ENCODE assay signal across 26 mouse cellular contexts in genomic region chr12:82479393-82479792, GRCm38 (mm10).
DNase-seq lines count a peak whose midpoint lies in the region; ATAC-seq and TF ChIP-seq lines count a peak whose summit lies in the region.
"Had no signal": no experiment of that assay in that cellular context is flagged by ENCODE, and none has a peak within 500 bp of the region (broad histone marks: within the 10 kb centered on the region; RNA-seq: fewer than 3 reads in every experiment).

No protein-coding gene starts in this region.

- no peak for TF ChIP-seq CTCF in heart, adult 2 months (IDR thresholded peaks at IDR 0.05)

- no peak overlapping the region for H3K4me2 ChIP-seq in heart, embryonic 15.5 days
- H3K4me2 ChIP-seq: embryonic facial prominence, embryonic 12.5 days; hindbrain, embryonic 14.5 days; limb, embryonic 13.5 days; liver, embryonic 12.5 days; neural tube, embryonic 12.5 days had no signal

- H3K36me3 ChIP-seq in heart, embryonic 15.5 days = no peaks in the 10 kb centered on the region
- H3K36me3 ChIP-seq in heart, adult 2 months (ENCODE audit: control insufficient read depth, insufficient read depth, low read length) = no peaks in the 10 kb centered on the region
- H3K36me3 ChIP-seq: embryonic facial prominence, embryonic 12.5 days; G1E; limb, embryonic 13.5 days; liver, embryonic 12.5 days; midbrain, embryonic 12.5 days; neural tube, embryonic 12.5 days had no signal

- H3K79me2 ChIP-seq in heart, adult 2 months (replicated peaks; ENCODE audit: control insufficient read depth, insufficient read depth, low read length) = no peaks in the 10 kb centered on the region

- H3K9me3 ChIP-seq in heart, embryonic 15.5 days (replicated peaks) = no peaks in the 10 kb centered on the region
- H3K9me3 ChIP-seq: embryonic facial prominence, embryonic 12.5 days; liver, embryonic 12.5 days; midbrain, embryonic 12.5 days; neural tube, embryonic 12.5 days had no signal

- 45% methylated on average over 3 of the region's 3 CpGs for WGBS in heart, embryonic 15.5 days
- 54% methylated on average over 3 of the region's 3 CpGs for WGBS in heart, adult 2 months

- no peaks in the 10 kb centered on the region for H3K27me3 ChIP-seq in heart, embryonic 15.5 days
- no peaks in the 10 kb centered on the region for H3K27me3 ChIP-seq in heart, adult 2 months (ENCODE audit: control insufficient read depth, insufficient read depth, low read length)
- H3K27me3 ChIP-seq: embryonic facial prominence, embryonic 12.5 days had no signal

- intact Hi-C loops in heart, adult 2 months (cut with DNase I) = no loop called here

- peak; percentile 73; the same call in 1 of the 2 replicates for ATAC-seq in heart, embryonic 15.5 days (replicated peaks; ENCODE audit: insufficient number of reproducible peaks, insufficient read depth, low FRiP score, low read depth)
- ATAC-seq: intestine, embryonic 16.5 days; liver, embryonic 12.5 days had no signal

- H3K4me1 ChIP-seq in heart, embryonic 15.5 days (replicated peaks) = peaks cover 22% of the 10 kb centered on the region
- H3K4me1 ChIP-seq in heart, adult 2 months (ENCODE audit: control insufficient read depth, insufficient read depth, low read length) = no peaks in the 10 kb centered on the region

- peak overlapping the region; percentile 52; the same call in 1 of the 2 replicates for H3K27ac ChIP-seq in heart, embryonic 15.5 days
- no peak overlapping the region for H3K27ac ChIP-seq in heart, adult 2 months
- H3K27ac ChIP-seq: embryonic facial prominence, embryonic 12.5 days; gastrocnemius, adult 2 months; hindbrain, embryonic 14.5 days; limb, embryonic 13.5 days; liver, embryonic 12.5 days; midbrain, embryonic 12.5 days; neural tube, embryonic 12.5 days had no signal

- H3K4me3 ChIP-seq in heart, embryonic 15.5 days = no peak overlapping the region
- H3K4me3 ChIP-seq in heart, adult 2 months = no peak overlapping the region
- H3K4me3 ChIP-seq: embryonic facial prominence, embryonic 12.5 days; gastrocnemius, adult 2 months; limb, embryonic 13.5 days; liver, embryonic 12.5 days; midbrain, embryonic 12.5 days; neural tube, embryonic 12.5 days had no signal

- H3K9ac ChIP-seq in heart, embryonic 15.5 days = no peak overlapping the region
- H3K9ac ChIP-seq in heart, adult 2 months (ENCODE audit: low read depth, low read length) = no peak overlapping the region
- H3K9ac ChIP-seq: embryonic facial prominence, embryonic 12.5 days; hindbrain, embryonic 14.5 days; limb, embryonic 13.5 days; liver, embryonic 12.5 days; midbrain, embryonic 12.5 days; neural tube, embryonic 12.5 days had no signal

- no peak for TF ChIP-seq POLR2A in heart, adult 2 months (IDR thresholded peaks at IDR 0.05; ENCODE audit: insufficient read depth, low read depth, low read length)

- no peak for TF ChIP-seq EP300 in heart, adult 2 months (IDR thresholded peaks at IDR 0.05; ENCODE audit: insufficient read depth, low read depth, low read length)

- DNase-seq in heart, adult 11 months = peak; percentile 18
- DNase-seq in heart, adult 18-20 months = no peak
- DNase-seq in heart, adult 2 months = no peak
- DNase-seq in ES-CJ7 (ENCODE audit: low read depth, low spot score) (peak; percentile 30), ZHBTc4 (ENCODE audit: low read depth, low spot score) (peak; percentile 35)
- DNase-seq in cerebellum, adult 18-20 months = no peak
- DNase-seq in right cerebral cortex, adult 18-20 months = no peak
- DNase-seq: adrenal gland, postnatal 25 days; cerebellum, adult 11 months; cerebellum, postnatal 10 days; gastrocnemius, adult 2 months; kidney, postnatal 36 days; layer of hippocampus, postnatal 36 days; lung, adult 18-20 months; lung, postnatal 10 days; right cerebral cortex, postnatal 25 days; spleen, adult 18-20 months had no signal

Comparison
In these comparisons a context has a peak if more than half of its experiments do, and no peak if none do; other contexts are left out.
1. DNase-seq: peak in heart, adult 11 months (single experiment), ES-CJ7 (single experiment) and ZHBTc4 (single experiment); none in heart, adult 18-20 months (0 of 2), heart, adult 2 months (0 of 2), cerebellum, adult 18-20 months (0 of 2) and right cerebral cortex, adult 18-20 months (single experiment).